Mouse (Mus musculus) midbrain, embryonic 11.5 days (tissue): ENCODE data around the gene Unc45b. TPM values are rescaled to one million over a fixed set of nuclear protein-coding genes. Genes with fewer than 3 reads are reported as not detected.
A peak's percentile ranks its signal among the peaks of the same experiment; 100 is the strongest.
"Not testable (repeated sequence)": the region's sequence is repeated elsewhere in the genome, so short reads cannot be mapped to it uniquely, and the experiment has no call there.

ENCODE experiments used
- ATAC-seq: fragments of 200-750 bp; cut with Nextera tagmentation; 2 replicates; pipeline ENCODE4 v1.8.0; 2017; ENCODE audit warnings: moderate TSS enrichment, moderate library complexity; ENCODE audit not compliant: low FRiP score
- DNase-seq: peaks from one replicate; pipeline ENCODE4 v3.0.0; 2015; ENCODE audit warnings: low spot score; ENCODE audit errors: missing footprints
- H3K27ac ChIP-seq: fragments of 300-500 bp; sonication (generic); 2 replicates; pipeline ENCODE4 v1.5.1; 2014; ENCODE audit warnings: low read depth, low read length
- H3K27me3 ChIP-seq: fragments of 300-500 bp; sonication (generic); 2 replicates; pipeline ENCODE4 v1.6.1; 2014; ENCODE audit warnings: mild to moderate bottlenecking, low read length, moderate library complexity, mixed read lengths; ENCODE audit not compliant: control insufficient read depth, insufficient read depth
- H3K36me3 ChIP-seq: fragments of 300-500 bp; sonication (generic); 2 replicates; pipeline ENCODE4 v1.6.1; 2014; ENCODE audit warnings: mild to moderate bottlenecking, low read length, moderate library complexity, mixed read lengths; ENCODE audit not compliant: control insufficient read depth, insufficient read depth
- H3K4me1 ChIP-seq: fragments of 300-500 bp; sonication (generic); 2 replicates; pipeline ENCODE4 v1.6.1; 2014; ENCODE audit warnings: low read length; ENCODE audit not compliant: control insufficient read depth, insufficient read depth
- H3K4me2 ChIP-seq: fragments of 300-500 bp; sonication (generic); 2 replicates; pipeline ENCODE4 v1.6.1; 2014; ENCODE audit warnings: mild to moderate bottlenecking, moderate library complexity
- H3K4me3 ChIP-seq: fragments of 300-500 bp; sonication (generic); 2 replicates; pipeline ENCODE4 v1.5.1; 2014; ENCODE audit warnings: low read depth, low read length
- H3K9ac ChIP-seq: fragments of 300-500 bp; sonication (generic); 2 replicates; pipeline ENCODE4 v1.6.1; 2014; ENCODE audit warnings: low read length
- H3K9me3 ChIP-seq: fragments of 300-500 bp; sonication (generic); 2 replicates; pipeline ENCODE4 v1.6.1; 2016; ENCODE audit warnings: low read length; ENCODE audit not compliant: control insufficient read depth
- WGBS: fragments of 180-500 bp; shearing (Covaris S2); extraction: QIAGEN DNeasy Blood & Tissue Kit; methylation state at CpG from one replicate; pipeline ENCODE4 v1.1.7; 2014; 5-methylcytosine and 5-hydroxymethylcytosine counted together
- polyA plus RNA-seq: library from polyadenylated mRNA; unstranded; fragments of >200 nt; fragmentation: Nextera tagmentation; extraction: Ambion mirVana; gene quantifications from 2 replicates; pipeline ENCODE4 v1.2.1, GENCODE M21; 2014

Gene Unc45b
- polyA plus RNA-seq, 1 experiment from 2014 or later, result 0.10 TPM

- Histone ChIP-seq H3K27me3 (no peaks in the 10 kb centered on the region), H3K4me1 (peaks cover 6% of the 10 kb centered on the region), H3K27ac (no peak within 1 kb of the TSS), H3K4me3 (peak within 1 kb of the TSS; percentile 82), H3K36me3 (peaks cover 10% of the 10 kb centered on the region; the same call in 1 of the 2 replicates), H3K4me2 (peak within 1 kb of the TSS; percentile 58), H3K9ac (peak within 1 kb of the TSS; percentile 78), H3K9me3 (no peaks in the 10 kb centered on the region)
- DNase-seq, result peak; percentile 100
- 1% methylated on average over 73 of the region's 73 CpGs for WGBS
- peak; percentile 81 for ATAC-seq
Observed at GRCm38 (mm10) chr11:82907651-82908607, 2.4 kb upstream of the Unc45b start, which contains the start of gene Nle1. Gene Nle1 (minus strand): TSS chr11:82908411.

- H3K9me3 ChIP-seq, result no peaks in the 10 kb centered on the region
- H3K4me3 ChIP-seq, result peak overlapping the region; percentile 82; the same call in 1 of the 2 replicates
- peaks cover 6% of the 10 kb centered on the region for H3K4me1 ChIP-seq
- peak overlapping the region; percentile 78; the same call in 1 of the 2 replicates for H3K9ac ChIP-seq
- WGBS, result 41% methylated on average over 10 of the region's 10 CpGs
- peak; percentile 28; the same call in 1 of the 2 replicates for ATAC-seq
- DNase-seq, result no peak
- peaks cover 9% of the 10 kb centered on the region; the same call in 1 of the 2 replicates for H3K36me3 ChIP-seq
- H3K27ac ChIP-seq, result no peak overlapping the region
- no peaks in the 10 kb centered on the region for H3K27me3 ChIP-seq
- H3K4me2 ChIP-seq, result peak overlapping the region; percentile 58
Observed at GRCm38 (mm10) chr11:82908608-82908989, 1.8 kb upstream of the Unc45b start.

GRCm38 (mm10) chr11:82910679-82911389 is 484 bp downstream of the Unc45b start:
- no peak overlapping the region for H3K4me2 ChIP-seq
- H3K27ac ChIP-seq, result no peak overlapping the region
- DNase-seq, result peak; percentile 2
- no peak for ATAC-seq
- H3K36me3 ChIP-seq, result no peaks in the 10 kb centered on the region; the same call in 1 of the 2 replicates
- no peak overlapping the region for H3K9ac ChIP-seq
- 85% methylated on average over 11 of the region's 11 CpGs for WGBS
- H3K27me3 ChIP-seq, result no peaks in the 10 kb centered on the region
- H3K4me1 ChIP-seq, result peaks cover 6% of the 10 kb centered on the region
- no peak overlapping the region for H3K4me3 ChIP-seq
- no peaks in the 10 kb centered on the region for H3K9me3 ChIP-seq

- H3K4me3 ChIP-seq, result peak overlapping the region; percentile 11; the same call in 1 of the 2 replicates
- peak overlapping the region; percentile 42; the same call in 1 of the 2 replicates for H3K4me2 ChIP-seq
- 9% methylated on average over 16 of the region's 16 CpGs for WGBS
- no peaks in the 10 kb centered on the region for H3K36me3 ChIP-seq
- no peak overlapping the region for H3K27ac ChIP-seq
- H3K9ac ChIP-seq, result no peak overlapping the region
- DNase-seq (peak; percentile 99), ATAC-seq (0 out of 2 replicates have a peak, but pooled peaks have one; percentile 42)
- H3K4me1 ChIP-seq, result no peaks in the 10 kb centered on the region
- H3K9me3 ChIP-seq, result no peaks in the 10 kb centered on the region
- H3K27me3 ChIP-seq, result no peaks in the 10 kb centered on the region
Observed at GRCm38 (mm10) chr11:82914711-82915352, 4.5 kb downstream of the Unc45b start.

- Histone ChIP-seq H3K27me3 (no peaks in the 10 kb centered on the region), H3K4me3 (no peak overlapping the region), H3K9me3 (no peaks in the 10 kb centered on the region), H3K36me3 (no peaks in the 10 kb centered on the region), H3K4me1 (no peaks in the 10 kb centered on the region), H3K9ac (no peak overlapping the region), H3K27ac (no peak overlapping the region), H3K4me2 (no peak overlapping the region)
- 71% methylated on average over 10 of the region's 10 CpGs for WGBS
- DNase-seq (no peak), ATAC-seq (no peak)
Observed at GRCm38 (mm10) chr11:82920768-82921167, 10.4 kb downstream of the Unc45b start.

GRCm38 (mm10) chr11:82921691-82922090 is 11.3 kb downstream of the Unc45b start:
- H3K27me3 ChIP-seq, result no peaks in the 10 kb centered on the region
- 74% methylated on average over 4 of the region's 4 CpGs for WGBS
- no peaks in the 10 kb centered on the region for H3K9me3 ChIP-seq
- no peak overlapping the region for H3K27ac ChIP-seq
- no peaks in the 10 kb centered on the region for H3K4me1 ChIP-seq
- H3K9ac ChIP-seq, result no peak overlapping the region
- H3K36me3 ChIP-seq, result no peaks in the 10 kb centered on the region
- no peak overlapping the region for H3K4me3 ChIP-seq
- ATAC-seq (no peak), DNase-seq (no peak)
- H3K4me2 ChIP-seq, result no peak overlapping the region

GRCm38 (mm10) chr11:82923910-82924309 is 13.6 kb downstream of the Unc45b start:
- not testable (repeated sequence) for H3K36me3 ChIP-seq, ATAC-seq, DNase-seq, H3K9me3 ChIP-seq, H3K4me1 ChIP-seq, H3K4me3 ChIP-seq, H3K4me2 ChIP-seq, H3K9ac ChIP-seq, H3K27ac ChIP-seq
- peaks cover 13% of the 10 kb centered on the region for H3K27me3 ChIP-seq
- WGBS, result 88% methylated on average over 6 of the region's 6 CpGs

- H3K4me2 ChIP-seq, result no peak overlapping the region
- DNase-seq (no peak), ATAC-seq (no peak)
- H3K27ac ChIP-seq, result no peak overlapping the region
- peaks cover 9% of the 10 kb centered on the region for H3K4me1 ChIP-seq
- no peak overlapping the region for H3K9ac ChIP-seq
- WGBS, result 26% methylated on average over 20 of the region's 20 CpGs
- no peaks in the 10 kb centered on the region for H3K9me3 ChIP-seq
- H3K36me3 ChIP-seq, result no peaks in the 10 kb centered on the region
- H3K27me3 ChIP-seq, result peaks cover 38% of the 10 kb centered on the region
- no peak overlapping the region for H3K4me3 ChIP-seq
Observed at GRCm38 (mm10) chr11:82928897-82929632, 18.7 kb downstream of the Unc45b start.
